Mouse (Mus musculus) C2C12 (cell line): ENCODE measurements at regions not wholly inside any gene's neighbourhood (a gene's known extent, or its start where the extent isn't known, plus 50 kb on each side); places are given as distances from the start of the nearest gene placed in this dataset.

ENCODE experiments used
- CTCF ChIP-seq: IDR thresholded peaks from one replicate; pipeline ENCODE4 v1.5.1; 2011; ENCODE audit not compliant: control insufficient read depth, insufficient read depth, insufficient read length
- MYOD1 ChIP-seq: IDR thresholded peaks from one replicate; pipeline ENCODE4 v1.6.1; 2011; ENCODE audit warnings: low read depth; ENCODE audit not compliant: control insufficient read depth, insufficient read length
- MYOG ChIP-seq: IDR thresholded peaks from one replicate; pipeline ENCODE4 v1.6.1; 2011; ENCODE audit not compliant: control insufficient read depth, insufficient read length; ENCODE audit errors: extremely low read depth

DNA sequence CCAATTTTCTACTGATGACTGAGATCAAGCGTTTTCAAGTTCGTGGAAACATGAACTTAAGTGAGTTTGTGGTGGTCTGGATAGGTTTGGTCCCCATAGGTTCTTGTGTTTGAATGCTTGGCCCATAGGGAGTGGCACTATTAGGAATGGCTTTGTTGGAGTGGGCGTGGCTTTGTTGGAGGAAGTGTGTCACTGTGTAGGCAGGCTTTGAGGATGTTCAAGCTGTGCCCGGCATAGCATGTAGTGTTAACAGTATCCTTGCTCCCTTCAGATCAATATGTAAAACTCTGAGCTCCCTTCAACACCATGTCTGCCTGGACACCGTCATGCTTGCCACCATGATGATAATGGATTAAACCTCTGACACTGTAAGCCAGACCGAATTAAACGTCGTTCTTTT, 112.7 kb upstream of the Pard3b start:
- TF ChIP-seq MYOG: no peak
- TF ChIP-seq CTCF: no peak
- no peak for TF ChIP-seq MYOD1
